Mouse (Mus musculus) cerebellum, adult 11-12 months (tissue): ENCODE data around the gene Atrnl1.

Experiments
- DNase-seq: peaks from one replicate; pipeline ENCODE4 v3.0.0; 2022

Atrnl1 gene

DNA sequence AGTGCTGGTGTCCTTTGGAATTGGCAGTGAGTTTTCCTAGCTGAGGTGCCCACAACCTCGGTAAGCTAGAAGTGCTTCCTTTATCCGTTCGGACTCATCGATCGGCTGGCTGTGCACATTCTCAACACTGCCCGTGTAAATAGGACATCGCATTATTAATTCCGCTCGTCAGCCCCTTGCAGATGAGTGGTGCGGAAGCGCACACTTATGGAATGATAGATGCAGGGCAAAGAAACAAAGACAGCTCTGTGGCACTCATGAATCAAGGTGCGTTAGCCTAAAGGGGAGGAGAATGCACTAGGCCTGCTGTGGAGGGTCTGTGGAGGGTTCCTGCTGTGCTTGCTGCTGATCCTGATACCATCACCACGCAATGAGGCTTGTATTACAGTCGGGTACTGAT lies 474.0 kb downstream of the Atrnl1 start:
- DNase-seq, result no peak

DNA sequence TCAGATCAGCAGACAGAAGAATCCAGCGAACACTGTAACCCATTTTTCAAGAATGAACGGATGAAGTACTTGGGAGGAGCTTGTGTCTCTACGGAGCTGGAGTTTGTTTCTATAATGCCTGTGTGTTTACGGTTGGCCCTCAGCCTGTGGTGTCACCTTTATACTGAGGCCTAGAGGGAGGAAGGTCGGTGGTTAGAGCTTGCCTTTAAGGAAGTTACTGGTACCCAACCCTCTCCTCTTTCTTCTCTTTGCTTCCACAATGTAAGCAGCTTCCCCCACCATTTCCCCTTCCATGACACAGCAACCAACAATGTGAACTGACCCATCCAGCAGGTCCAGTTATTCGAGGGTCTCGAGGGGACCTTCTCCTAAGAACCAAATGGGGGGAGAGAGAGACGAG lies 475.9 kb downstream of the Atrnl1 start:
- DNase-seq, result no peak

DNA sequence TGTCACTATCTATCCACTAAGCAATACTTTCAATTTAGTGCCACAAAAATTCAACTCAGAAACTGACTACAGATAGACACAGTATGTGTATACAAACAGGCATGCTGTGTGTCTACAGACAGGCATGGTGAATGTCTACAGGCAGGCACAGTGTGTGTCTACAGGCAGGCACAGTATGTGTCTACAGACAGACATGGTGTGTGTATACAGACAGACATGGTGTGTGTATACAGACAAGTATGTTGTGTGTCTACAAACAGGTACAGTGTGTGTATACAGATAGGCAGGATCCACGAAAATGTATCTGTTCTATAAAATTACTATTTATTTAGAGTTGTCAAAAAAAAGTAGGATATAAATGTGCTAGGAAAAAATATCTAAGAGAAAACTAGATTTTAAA lies 477.1 kb downstream of the Atrnl1 start:
- DNase-seq, result no peak

DNA sequence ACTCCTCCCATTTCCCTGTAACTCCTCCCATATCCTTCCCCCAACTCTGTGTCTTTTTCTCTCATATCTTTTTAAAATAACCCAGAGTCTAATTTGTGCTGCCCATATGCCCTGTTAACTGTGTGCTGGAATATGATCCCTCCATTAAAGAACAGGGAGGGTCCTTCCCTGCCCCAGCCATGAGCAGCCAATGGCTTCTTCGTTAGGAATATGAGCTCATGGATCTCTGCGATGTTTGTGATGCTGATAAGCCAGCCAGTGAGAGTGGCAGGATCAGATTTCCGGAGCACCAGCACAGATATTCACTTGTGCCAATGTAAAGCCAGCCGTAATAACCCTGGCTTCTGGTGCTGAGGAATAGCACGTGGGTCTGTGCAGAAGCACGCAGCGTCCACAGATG lies 477.6 kb downstream of the Atrnl1 start:
- DNase-seq, result no peak

DNA sequence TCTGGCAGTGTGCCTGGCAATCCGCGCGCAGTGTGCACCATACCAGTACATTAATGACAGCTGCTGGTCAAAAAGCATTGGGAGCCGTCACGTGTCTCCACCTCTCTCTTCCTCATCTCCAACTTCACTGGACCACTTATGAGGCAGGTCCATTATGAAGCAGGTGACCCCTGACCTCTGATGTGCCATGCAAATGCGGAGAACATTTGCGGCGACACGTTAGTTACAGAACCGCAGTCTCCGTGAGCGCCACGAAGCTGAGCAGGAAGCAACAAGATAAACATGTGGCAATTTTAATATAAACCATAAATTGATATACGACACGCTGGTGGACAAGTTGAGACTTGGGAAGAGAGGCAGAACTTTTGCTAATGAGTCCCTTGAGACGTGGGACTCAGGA lies 481.1 kb downstream of the Atrnl1 start:
- DNase-seq, result no peak

DNA sequence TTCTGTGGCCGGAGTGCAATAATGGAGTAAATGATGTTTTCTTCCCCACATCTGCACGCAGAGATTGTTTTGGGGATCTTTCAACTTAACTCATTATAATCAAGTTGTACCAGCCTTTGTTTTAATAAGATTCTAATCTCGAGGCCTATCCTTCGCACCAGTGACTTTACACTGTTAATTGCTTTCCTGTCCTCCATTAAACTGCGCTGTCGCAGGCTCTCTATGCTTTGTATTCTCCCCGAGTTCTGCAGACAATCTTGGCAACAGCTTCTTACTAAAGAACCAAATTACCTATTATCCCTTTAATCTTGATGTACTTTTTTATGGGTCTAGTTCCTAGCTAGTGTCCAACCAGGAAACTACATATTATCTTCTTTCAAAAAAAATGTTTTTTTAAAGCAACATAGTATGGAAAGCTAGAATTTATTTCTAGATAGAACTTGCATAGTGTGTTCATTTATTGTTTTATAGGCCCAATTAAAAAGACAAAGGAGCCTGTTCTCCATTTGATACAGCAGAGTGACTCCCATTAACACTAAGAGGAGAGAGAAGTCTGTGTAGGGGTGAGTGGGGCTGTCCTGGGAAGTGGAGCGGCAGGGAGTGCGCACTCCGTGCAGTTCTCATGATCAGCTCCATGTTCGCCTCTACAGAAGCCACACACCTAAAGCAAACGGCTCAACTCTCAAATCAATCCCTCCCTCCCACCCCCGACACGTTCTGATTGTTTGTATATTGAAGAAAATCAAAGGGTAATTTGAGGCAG lies 484.1 kb downstream of the Atrnl1 start:
- DNase-seq, result no peak

DNA sequence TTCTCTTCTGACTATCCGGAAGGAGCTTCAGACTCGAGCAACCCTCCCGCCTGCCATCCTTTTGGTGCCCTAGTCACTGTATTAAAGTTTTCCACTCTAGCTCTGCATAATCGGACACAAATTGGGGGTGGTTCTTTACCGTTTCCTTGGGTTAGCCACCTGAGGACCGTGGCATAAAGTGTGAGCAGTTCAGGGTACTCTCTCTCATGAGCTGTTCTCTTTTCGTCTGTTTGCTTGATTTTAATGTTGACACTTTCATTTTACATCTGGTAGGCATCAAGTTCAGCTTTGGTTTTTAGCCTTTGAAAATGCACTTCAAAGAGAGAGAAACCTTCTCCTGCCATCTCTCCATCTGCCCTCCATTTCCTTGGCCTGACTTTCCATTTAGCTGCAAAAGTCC lies 484.9 kb downstream of the Atrnl1 start:
- DNase-seq, result no peak

DNA sequence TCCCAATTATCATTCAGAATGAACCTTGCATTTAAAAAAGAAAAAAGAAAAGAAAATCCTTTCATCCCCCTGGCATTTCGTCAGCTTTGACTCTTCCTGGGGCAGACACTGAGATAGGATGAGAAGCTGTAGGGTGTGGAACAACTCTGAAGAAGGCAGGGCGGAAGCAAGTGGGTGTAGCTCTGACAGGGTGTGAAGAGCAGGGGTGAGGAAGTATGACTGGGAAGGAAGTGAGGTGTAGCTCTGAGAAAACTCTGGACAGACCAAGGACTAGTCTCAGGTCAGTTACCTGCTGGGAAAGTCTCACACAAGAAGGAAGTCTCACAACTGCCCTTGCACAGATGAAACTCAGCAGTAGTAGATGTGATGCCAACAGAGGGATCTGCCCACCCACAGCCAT lies 486.4 kb downstream of the Atrnl1 start:
- no peak for DNase-seq

DNA sequence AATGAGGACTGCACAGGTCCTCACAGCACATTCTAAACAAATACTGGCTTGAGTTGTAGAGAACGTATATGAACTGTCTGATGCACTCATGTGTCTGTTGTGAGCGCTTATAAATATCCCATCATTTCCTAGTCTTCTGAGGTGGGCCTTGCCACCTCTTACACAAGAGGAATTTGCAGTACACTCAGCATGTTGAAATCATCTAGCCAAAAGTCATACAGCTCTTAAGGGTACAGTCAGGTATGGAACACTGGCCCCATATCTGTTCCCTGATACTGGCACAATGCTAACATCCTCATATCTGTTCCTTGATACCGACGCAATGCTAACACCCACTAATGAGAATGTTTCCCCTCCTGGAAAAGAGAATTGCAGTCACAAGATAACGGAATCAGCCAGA lies 488.7 kb downstream of the Atrnl1 start:
- no peak for DNase-seq

DNA sequence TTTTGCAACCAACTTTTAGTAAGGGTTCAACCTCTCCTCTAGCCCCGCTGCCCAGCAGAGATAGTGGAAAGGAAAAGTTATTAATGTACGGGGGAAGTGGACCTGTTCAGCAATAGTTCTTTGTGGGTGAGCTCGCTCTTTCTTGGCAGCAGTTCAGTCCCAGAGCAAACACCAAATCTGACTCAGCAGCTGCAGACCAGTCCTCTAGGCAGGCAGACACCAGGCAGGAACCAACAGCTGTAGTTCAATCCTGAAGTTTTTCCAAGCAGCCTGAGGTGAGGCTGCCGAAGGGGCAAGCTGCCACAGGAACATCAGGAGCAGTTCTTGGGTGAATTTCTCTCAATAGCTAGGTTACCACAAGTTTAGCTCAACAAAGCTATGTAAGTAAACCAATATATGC lies 489.5 kb downstream of the Atrnl1 start:
- DNase-seq, result no peak

DNA sequence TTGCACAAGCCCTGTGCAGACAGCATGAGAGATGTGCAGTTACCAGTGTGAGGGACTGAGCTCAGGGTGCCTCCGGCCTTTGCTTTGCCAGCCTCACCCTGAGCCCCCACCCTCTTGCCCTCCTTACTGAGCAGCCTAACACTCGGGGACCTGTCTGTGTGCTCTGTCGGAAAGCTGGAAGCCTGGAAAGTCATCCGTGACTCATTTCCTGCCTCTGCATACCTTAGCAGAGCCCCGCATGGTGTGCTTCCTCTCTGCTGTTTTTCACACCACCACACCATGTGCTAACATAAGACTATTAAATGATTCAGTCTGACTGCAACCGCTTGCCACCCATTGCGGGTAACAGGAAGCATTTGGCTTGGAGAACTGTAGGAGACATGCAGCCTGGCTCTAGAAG lies 493.7 kb downstream of the Atrnl1 start:
- no peak for DNase-seq

DNA sequence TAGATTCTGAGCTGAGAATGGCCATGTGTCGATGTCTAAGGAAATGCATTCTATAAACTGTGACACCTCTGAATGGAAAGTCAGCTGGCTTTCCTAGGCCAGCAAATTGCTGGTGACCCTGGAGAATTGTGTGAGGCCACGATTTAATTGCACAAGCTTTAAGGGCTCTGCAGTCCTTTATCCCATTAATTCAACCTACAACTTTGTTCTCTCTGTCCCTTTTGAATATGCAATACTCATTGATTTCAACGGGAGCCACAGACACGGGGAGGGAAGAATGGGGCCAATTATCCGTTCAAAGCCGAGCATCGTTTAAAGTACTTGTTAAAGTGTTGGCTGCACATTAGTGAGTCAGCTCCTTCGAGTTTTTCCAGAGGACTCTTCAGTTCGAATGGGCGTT lies 496.8 kb downstream of the Atrnl1 start:
- DNase-seq, result no peak

DNA sequence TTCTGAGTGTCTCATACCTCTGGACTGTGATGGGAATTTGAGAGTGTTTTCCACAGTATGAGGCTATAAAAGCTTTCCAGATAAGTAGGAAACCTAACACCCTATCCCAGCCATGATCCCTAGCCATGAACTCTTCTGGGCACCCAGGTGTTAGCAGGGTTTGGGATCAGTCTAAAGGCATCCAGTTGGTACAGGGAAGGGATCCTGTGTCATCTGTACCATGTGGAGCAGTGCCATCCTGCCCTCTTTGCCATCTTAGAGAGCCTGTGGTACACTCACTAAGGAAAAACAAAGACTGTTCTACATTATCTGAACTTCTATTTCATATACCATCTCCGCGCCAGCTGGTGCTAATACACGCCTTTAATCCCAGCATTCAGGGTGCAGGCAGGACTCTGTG lies 499.7 kb downstream of the Atrnl1 start:
- no peak for DNase-seq

DNA sequence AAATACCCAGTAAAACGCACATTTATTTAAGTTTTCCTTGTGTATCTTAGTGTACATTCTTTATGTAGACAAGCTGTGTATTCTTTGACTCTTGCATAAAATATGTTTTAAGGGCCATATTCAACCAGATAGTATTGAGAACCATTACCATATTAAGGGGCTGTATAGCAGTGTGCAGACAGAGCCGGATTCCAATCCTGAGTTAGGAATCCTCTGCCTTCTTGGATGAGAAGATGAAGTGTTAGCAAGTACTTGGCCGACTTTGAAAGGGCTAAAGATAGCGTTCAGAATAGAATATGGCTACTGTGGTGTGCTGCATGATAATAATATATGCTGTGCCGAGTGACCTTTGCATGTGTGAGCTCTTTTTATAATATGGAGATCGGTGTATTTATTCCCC lies 500.5 kb downstream of the Atrnl1 start:
- no peak for DNase-seq

DNA sequence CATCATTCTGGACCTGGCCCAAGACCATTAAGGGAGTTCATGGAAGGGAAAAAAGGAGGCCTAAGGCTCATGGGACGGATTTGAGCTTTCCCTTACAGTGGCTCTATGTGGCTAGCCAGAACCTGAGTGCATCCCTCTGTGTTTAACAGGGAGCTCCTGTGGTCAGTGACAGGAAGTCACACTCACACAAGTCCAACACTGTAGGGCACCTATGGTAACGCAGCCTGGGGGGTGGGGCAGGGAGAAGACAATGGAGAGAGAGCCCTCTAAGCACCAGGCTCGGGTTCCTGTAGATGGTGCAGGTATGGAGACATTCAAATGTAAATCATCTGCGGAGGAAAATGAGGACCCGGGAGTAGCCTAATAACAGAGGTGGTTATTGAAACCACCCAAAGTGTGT lies 501.3 kb downstream of the Atrnl1 start:
- DNase-seq, result no peak

DNA sequence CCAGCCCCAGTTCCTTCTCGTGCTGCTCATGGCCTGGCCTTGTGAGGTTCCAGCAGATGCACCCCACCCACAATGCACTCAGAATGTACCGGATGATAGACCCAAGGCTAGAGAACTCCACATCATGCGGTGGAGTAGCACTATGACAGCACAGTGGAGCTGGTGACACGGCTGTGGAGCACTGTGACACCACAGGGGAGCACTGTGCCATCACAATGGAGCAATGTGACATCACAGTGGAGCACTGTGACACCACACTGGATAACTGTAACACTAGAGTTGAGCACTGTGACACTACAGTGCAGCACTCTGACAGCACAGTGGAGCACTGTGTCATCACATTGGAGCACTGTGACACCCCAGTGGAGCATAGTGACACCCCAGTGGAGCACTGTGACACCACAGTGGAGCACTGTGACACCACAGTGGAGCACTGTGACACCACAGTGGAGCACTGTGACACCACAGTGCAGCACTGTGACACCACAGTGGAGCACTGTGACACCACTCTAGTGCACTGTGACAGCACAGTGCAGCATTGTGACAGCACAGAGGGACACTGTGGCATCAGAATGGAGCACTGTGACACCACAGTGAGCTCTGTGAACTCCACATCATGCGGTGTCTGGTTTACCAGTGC lies 502.4 kb downstream of the Atrnl1 start:
- DNase-seq, result no peak

DNA sequence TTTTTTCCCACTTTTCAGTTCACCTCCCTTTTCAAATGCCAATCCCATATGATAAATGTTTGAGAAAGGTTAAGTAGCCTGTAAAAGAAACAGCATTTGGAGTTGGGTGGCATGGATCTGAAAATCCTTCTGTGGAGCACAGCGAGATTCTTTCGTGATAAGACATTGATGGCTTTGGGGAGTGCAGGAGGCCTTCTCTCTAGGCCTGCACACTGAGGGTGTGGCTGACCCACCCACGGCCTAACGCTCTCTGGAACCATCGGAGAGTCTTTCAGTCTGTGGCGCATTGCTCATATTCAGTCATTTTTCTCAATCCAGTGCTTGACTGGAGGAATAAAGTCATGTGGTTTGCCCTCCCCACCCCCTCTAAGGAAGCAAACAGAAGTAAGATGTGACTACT lies 506.8 kb downstream of the Atrnl1 start:
- DNase-seq, result no peak

DNA sequence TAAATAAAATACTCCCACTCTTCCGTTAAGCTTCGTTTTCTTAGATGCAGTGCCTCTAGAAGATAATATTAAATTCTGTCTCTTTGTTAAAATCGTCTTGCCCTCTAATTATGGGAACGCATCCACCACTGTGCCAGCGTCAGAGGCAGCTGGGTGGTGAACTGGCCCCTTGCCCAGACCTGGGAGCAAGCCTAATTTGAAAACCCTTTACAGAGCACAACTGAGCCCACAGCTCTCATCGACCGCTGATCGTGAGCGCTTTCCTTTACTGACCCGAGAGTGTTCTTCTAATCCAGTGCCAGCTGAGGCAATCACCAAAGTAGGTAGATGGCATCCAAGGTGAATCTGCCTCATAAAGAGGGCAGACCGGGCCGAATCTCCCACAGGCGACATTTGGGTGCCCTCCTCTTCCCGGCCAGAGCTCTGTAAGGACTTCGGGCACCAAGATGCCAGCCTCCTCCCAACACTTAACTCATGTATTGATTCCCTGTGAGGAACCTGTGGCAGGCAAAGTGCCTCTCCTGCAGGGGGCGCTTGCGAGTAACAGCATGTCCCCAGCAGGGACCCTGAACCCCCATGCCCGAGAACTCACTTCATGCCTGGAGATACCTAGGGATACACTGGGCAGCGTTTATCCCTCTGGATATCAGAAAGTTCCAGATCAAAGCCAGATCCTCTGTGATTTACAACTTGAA lies 507.5 kb downstream of the Atrnl1 start:
- no peak for DNase-seq

DNA sequence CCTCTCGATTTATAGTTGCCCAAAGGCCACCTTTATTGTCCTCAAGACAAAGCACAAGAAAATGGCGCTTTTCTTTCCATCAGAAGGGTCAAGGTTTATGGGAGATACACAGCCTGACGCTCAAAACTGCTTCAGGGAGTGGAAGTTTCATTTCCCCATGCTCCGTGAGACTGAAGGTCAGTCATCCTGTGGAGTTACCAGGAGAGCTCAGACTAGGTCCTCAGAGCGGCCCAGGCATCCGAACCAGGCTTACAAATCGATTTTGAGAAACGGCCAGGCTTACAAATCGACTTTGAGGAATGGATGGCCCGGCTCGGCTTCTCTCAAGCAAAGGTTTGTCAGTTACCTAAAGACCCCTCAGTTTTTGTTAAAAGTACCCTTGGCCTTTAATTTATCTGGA lies 508.0 kb downstream of the Atrnl1 start:
- no peak for DNase-seq

DNA sequence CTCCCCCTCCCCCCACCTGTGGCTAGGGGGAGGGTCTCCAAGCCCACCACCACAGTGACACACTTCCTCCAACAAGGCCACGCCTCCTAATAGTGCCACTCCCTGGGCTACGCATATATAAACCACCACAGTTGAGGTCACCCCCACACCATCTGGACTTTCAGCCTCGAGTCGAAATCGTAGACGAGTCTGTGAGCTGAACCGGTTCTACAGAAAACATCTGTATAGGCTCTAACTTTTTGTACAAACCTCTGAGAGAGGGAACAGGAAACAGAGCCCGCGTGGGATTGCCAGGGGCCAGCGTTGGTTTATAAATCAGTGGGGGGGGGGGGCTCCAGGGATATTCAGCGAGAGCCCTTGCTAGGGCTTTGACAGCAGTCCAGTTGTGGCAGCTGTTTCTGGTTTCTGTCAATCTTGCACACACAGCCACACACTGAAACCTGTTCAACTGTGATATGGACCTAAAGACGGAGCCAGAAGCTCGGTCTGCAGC lies 508.9 kb downstream of the Atrnl1 start:
- no peak for DNase-seq

DNA sequence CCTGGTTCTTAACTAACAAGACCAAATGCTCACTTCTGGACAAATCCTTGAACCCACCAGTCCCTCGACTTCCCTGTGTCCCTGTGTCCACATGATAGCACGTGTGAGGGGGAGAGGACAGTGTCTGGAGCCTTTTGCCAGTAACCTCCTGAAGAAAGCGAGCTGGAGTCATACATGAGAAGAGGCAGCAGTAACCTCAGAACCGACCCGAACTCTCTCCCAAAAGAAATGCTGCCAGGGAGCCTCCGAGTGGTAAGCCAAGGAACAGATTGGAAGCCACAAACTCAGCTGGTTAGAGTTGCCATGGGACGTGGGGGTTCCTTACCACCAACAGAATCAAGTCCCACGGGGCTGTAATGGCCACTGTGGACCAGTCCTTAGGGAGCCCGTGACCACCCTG lies 509.8 kb downstream of the Atrnl1 start:
- no peak for DNase-seq

DNA sequence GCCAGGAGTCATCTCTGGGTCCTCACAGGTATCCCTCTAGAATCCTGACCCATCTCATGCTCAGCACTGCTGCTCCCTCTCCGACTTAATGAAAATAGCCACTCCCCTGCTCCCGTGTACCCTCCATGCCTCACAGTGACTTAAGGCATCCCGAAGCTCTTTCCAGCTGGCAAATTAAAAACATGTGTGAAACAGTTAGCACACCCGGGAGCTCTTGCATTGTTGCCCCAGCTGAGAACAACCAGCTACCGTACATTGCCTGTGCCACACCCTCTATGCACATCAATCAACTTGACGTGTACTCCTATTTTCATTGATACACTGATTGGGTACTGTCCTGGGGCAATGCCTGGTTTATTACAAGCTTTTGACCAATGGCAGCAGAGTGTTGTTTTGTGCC lies 510.8 kb downstream of the Atrnl1 start:
- no peak for DNase-seq

DNA sequence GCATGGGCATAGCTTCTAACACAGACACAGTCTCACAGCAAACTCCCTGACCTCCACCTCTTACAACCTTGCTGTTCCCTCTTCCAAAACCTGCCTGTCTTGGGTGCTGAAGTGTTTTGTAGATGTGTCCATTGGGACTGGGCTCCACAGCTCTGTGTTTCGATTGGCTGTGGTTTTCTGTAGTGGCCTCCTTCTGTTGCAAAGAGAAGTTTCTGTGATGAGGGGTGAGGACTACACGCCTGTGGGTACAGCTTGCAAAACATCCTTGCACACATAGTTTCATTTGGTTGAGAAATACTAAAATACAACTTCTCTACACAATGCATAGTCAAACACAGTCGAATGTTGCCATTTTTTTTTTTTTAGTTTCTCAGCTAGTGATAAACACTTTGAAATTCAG lies 512.8 kb downstream of the Atrnl1 start:
- DNase-seq, result no peak

DNA sequence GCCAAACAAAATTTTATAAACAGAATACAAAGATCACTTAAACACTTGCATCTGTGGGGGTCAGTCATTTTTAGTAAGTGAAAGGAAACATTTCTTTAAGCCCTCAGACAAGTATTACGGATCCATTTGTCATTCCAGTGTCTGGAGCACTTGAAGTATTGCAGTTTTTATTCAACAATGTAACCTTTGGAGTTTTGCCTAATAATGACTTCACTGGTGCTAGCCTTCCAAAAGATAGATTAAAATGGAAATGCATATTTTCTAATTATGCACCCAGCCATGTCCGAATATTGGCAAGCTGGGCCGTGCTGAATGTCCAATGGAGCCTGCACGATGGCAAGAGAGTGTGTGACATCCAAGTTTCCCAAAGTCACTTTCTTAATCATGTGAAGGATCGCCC lies 513.7 kb downstream of the Atrnl1 start:
- DNase-seq, result no peak
